Mouse (Mus musculus) spleen, adult 2 months (tissue): ENCODE results near the gene Olfr71. TPM values are rescaled to one million over a fixed set of nuclear protein-coding genes. Genes with fewer than 3 reads are reported as not detected.

ENCODE experiments used
- DNase-seq, 2 experiments: peaks; one replicate each; pipeline versions ENCODE4 v3.0.0 to v3.0.0-alpha.2; 2012 to 2021; ENCODE audit warnings: low spot score in 2 of 2, low read depth in 1 of 2
- H3K27ac ChIP-seq: fragments of 200-500 bp; 2 replicates; pipeline ENCODE4 v1.5.1; 2012; ENCODE audit warnings: low read length, inconsistent platforms; ENCODE audit not compliant: insufficient read depth
- H3K27me3 ChIP-seq: fragments of 200-500 bp; 2 replicates; pipeline ENCODE4 v1.6.1; 2012; ENCODE audit warnings: mild to moderate bottlenecking, moderate library complexity, low read length, inconsistent platforms; ENCODE audit not compliant: control insufficient read depth, insufficient read depth
- H3K36me3 ChIP-seq: fragments of 200-500 bp; 2 replicates; pipeline ENCODE4 v1.6.1; 2012; ENCODE audit warnings: mild to moderate bottlenecking, low read length, inconsistent platforms; ENCODE audit not compliant: control insufficient read depth, insufficient read depth
- H3K4me1 ChIP-seq: fragments of 200-500 bp; 2 replicates; pipeline ENCODE4 v1.6.1; 2011; ENCODE audit warnings: inconsistent platforms; ENCODE audit not compliant: control insufficient read depth, insufficient read depth, insufficient read length
- H3K4me3 ChIP-seq: fragments of 200-500 bp; 2 replicates; pipeline ENCODE4 v1.5.1; 2011; ENCODE audit warnings: mild to moderate bottlenecking, inconsistent platforms; ENCODE audit not compliant: insufficient read depth, insufficient read length; ENCODE audit errors: extremely low read depth
- CTCF ChIP-seq: fragments of 200-500 bp; IDR thresholded peaks from 2 replicates; pipeline ENCODE4 v1.5.1; 2011; ENCODE audit warnings: mild to moderate bottlenecking, inconsistent platforms; ENCODE audit not compliant: insufficient read depth, insufficient read length, insufficient replicate concordance; ENCODE audit errors: extremely low read depth
- POLR2A ChIP-seq: fragments of 200-500 bp; IDR thresholded peaks from 2 replicates; pipeline ENCODE4 v1.6.1; 2011; ENCODE audit warnings: low read depth, low read length, inconsistent platforms
- WGBS: fragments of 180-500 bp; shearing (Covaris S2); methylation state at CpG from one replicate; pipeline ENCODE4 v1.1.7; 2018; 5-methylcytosine and 5-hydroxymethylcytosine counted together
- polyA plus RNA-seq: library from polyadenylated mRNA; depleted of rRNA; stranded (reverse); fragments of >200 nt; gene quantifications from 2 replicates; pipeline ENCODE4 v1.2.3, GENCODE M21; 2012

The Olfr71 gene
- polyA plus RNA-seq, 1 experiment = not detected

GRCm38 (mm10) chr4:43711821-43712220, 1.8 kb upstream of the Olfr71 start:
- H3K27me3 ChIP-seq = no peaks in the 10 kb centered on the region
- peak; percentile 4 to 60 for DNase-seq
- H3K36me3 ChIP-seq = no peaks in the 10 kb centered on the region
- no peak overlapping the region for H3K27ac ChIP-seq
- H3K4me3 ChIP-seq = no peak overlapping the region
- WGBS = 0% methylated on average over 2 of the region's 2 CpGs
- TF ChIP-seq POLR2A (no peak), CTCF (peak; percentile 81; the same call in 1 of the 2 replicates)
- H3K4me1 ChIP-seq = no peaks in the 10 kb centered on the region

DNA sequence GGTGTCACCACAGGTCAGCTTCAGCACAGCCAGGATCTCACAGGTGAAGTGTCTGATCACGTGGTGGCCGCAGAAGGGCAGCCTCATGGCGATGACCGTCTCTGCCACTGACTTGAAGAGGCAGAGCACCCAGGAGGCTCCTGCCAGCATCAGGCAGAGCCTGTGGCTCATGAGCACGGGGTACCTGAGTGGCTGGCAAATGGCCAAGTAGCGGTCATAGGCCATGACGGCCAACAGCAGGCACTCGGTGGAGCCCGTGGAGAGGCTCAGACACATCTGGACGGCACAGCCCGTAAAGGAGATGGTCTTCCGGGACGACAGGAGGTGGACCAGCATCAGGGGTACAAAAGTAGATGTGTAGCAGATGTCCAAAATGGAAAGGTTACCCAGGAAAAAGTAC, 4.1 kb downstream of the Olfr71 start:
- TF ChIP-seq POLR2A = no peak
- no peak for TF ChIP-seq CTCF
- no peak for DNase-seq
- 89% methylated on average over 13 of the region's 13 CpGs for WGBS
- Histone ChIP-seq H3K36me3 (no peaks in the 10 kb centered on the region), H3K4me3 (no peak overlapping the region), H3K27ac (no peak overlapping the region), H3K4me1 (no peaks in the 10 kb centered on the region), H3K27me3 (no peaks in the 10 kb centered on the region)

- Histone ChIP-seq H3K27me3 (no peaks in the 10 kb centered on the region), H3K36me3 (no peaks in the 10 kb centered on the region), H3K4me1 (no peaks in the 10 kb centered on the region), H3K4me3 (no peak overlapping the region), H3K27ac (no peak overlapping the region)
- TF ChIP-seq CTCF = no peak
- no peak for TF ChIP-seq POLR2A
- WGBS = 75% methylated on average over 8 of the region's 8 CpGs
- DNase-seq = no peak
Observed at GRCm38 (mm10) chr4:43703851-43704250, 6.2 kb downstream of the Olfr71 start.

DNA sequence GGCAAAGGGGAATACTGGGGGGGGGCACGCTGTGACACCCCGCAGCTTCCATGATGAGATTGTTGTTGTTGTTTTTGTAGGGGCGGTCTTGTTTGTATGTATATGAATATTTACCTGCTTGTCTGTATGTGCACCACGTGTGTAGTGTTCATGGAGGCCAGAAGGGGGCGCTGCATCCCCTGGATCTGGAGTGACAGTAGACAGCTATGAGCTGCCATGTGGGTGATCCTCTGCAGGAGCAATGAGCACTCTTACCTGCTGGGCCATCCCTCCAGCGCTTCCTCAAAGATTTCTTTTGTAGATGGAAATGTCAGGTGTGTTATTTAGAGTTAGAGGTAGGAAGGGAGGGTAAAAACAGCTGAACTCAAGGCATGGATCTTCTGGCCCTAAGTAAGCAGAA, 6.6 kb downstream of the Olfr71 start:
- WGBS = 81% methylated on average over 6 of the region's 6 CpGs
- H3K4me1 ChIP-seq = no peaks in the 10 kb centered on the region
- no peak overlapping the region for H3K27ac ChIP-seq
- H3K4me3 ChIP-seq = no peak overlapping the region
- H3K36me3 ChIP-seq = no peaks in the 10 kb centered on the region
- no peaks in the 10 kb centered on the region for H3K27me3 ChIP-seq
- no peak for DNase-seq
- no peak for TF ChIP-seq POLR2A
- TF ChIP-seq CTCF = peak; percentile 7; the same call in 1 of the 2 replicates

- TF ChIP-seq POLR2A = no peak
- TF ChIP-seq CTCF = no peak
- Histone ChIP-seq H3K4me3 (no peak within 1 kb of the TSS), H3K36me3 (no peaks in the 10 kb centered on the region), H3K4me1 (no peaks in the 10 kb centered on the region), H3K27ac (no peak within 1 kb of the TSS), H3K27me3 (no peaks in the 10 kb centered on the region)
- no peak for DNase-seq
- WGBS = 92% methylated on average over 6 of the region's 6 CpGs
Observed at GRCm38 (mm10) chr4:43700707-43701106, 9.3 kb downstream of the Olfr71 start, which contains the start of gene Olfr70. Gene Olfr70 (minus strand): TSS chr4:43700807.

DNA sequence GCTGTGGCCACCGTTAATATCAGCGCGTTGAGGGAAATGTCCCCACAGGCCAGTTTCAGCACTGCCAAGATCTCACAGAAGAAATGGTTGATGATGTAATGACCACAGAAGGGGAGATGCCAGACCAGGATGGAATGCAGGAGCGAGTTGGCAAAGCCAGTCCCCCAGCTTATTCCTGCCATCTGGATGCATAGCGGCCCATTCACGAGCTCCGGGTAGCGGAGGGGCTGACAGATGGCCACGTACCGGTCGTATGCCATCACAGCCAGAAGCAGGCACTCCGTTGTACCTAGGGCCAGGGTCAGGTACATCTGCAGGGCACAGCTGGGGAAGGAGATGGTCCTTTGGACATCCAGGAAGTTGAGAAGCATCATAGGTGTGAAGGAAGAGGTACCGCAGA, 13.5 kb downstream of the Olfr71 start:
- Histone ChIP-seq H3K36me3 (no peaks in the 10 kb centered on the region), H3K27me3 (no peaks in the 10 kb centered on the region), H3K27ac (no peak overlapping the region), H3K4me3 (no peak overlapping the region), H3K4me1 (no peaks in the 10 kb centered on the region)
- no peak for DNase-seq
- TF ChIP-seq CTCF = no peak
- no peak for TF ChIP-seq POLR2A
- WGBS = 94% methylated on average over 13 of the region's 13 CpGs

GRCm38 (mm10) chr4:43695249-43695671, 14.8 kb downstream of the Olfr71 start:
- no peak for DNase-seq
- TF ChIP-seq CTCF (no peak), POLR2A (no peak)
- no peak overlapping the region for H3K27ac ChIP-seq
- WGBS = 64% methylated on average over 9 of the region's 9 CpGs
- H3K4me1 ChIP-seq = no peaks in the 10 kb centered on the region
- no peak overlapping the region for H3K4me3 ChIP-seq
- H3K27me3 ChIP-seq = no peaks in the 10 kb centered on the region
- H3K36me3 ChIP-seq = no peaks in the 10 kb centered on the region
